Mouse (Mus musculus): ENCODE measurements around the gene Bbc3.

- TF ChIP-seq CTCF (IDR thresholded peaks at IDR 0.05) (no peak), EP300 (IDR thresholded peaks at IDR 0.05) (no peak)
Observed at GRCm38 (mm10) chr7:16309318-16310019, 1.3 kb downstream of the Bbc3 start.
